Mouse (Mus musculus): ENCODE results near the gene Wdr19.
A peak's percentile ranks its signal among the peaks of the same experiment; 100 is the strongest.

Wdr19 gene

GRCm38 (mm10) chr5:65199346-65200128 lies at the start of gene Wdr19:
TSS of gene Wdr19 (plus strand) at chr5:65199696.
- peak; percentile 97 to 99 for DNase-seq

- no peak for DNase-seq
Measured at GRCm38 (mm10) chr5:65149706-65150105, 49.8 kb upstream of the Wdr19 start.

- DNase-seq, result no peak
Measured at GRCm38 (mm10) chr5:65150376-65150955, 49.0 kb upstream of the Wdr19 start.

GRCm38 (mm10) chr5:65151276-65151675 lies 48.2 kb upstream of the Wdr19 start:
- no peak for DNase-seq

- DNase-seq, result no peak
Measured at GRCm38 (mm10) chr5:65151767-65152166, 47.7 kb upstream of the Wdr19 start.

GRCm38 (mm10) chr5:65154287-65154686 lies 45.2 kb upstream of the Wdr19 start:
- DNase-seq, result no peak

- DNase-seq, result peak; percentile 54 to 56
Measured at GRCm38 (mm10) chr5:65156853-65157252, 42.6 kb upstream of the Wdr19 start.

GRCm38 (mm10) chr5:65157412-65158381 lies 41.8 kb upstream of the Wdr19 start:
- no peak for DNase-seq

- no peak for DNase-seq
Measured at GRCm38 (mm10) chr5:65158696-65159305, 40.7 kb upstream of the Wdr19 start.

GRCm38 (mm10) chr5:65163001-65163400 lies 36.5 kb upstream of the Wdr19 start:
- no peak for DNase-seq

- DNase-seq, result no peak
Measured at GRCm38 (mm10) chr5:65163489-65164092, 35.9 kb upstream of the Wdr19 start.

GRCm38 (mm10) chr5:65170206-65170605 lies 29.3 kb upstream of the Wdr19 start:
- peak in 1 of 2 experiments; percentile 18 for DNase-seq

GRCm38 (mm10) chr5:65175035-65175917 lies 24.2 kb upstream of the Wdr19 start:
- peak; percentile 69 to 74 for DNase-seq

GRCm38 (mm10) chr5:65175918-65176484 lies 23.5 kb upstream of the Wdr19 start:
- DNase-seq, result peak in 1 of 2 experiments; percentile 38

- DNase-seq, result peak; percentile 75 to 82
Measured at GRCm38 (mm10) chr5:65177026-65177514, 22.4 kb upstream of the Wdr19 start.

GRCm38 (mm10) chr5:65178477-65178876 lies 21.0 kb upstream of the Wdr19 start:
- no peak for DNase-seq

- DNase-seq, result peak; percentile 49 to 58
Measured at GRCm38 (mm10) chr5:65181160-65181793, 18.2 kb upstream of the Wdr19 start.

- DNase-seq, result peak; percentile 35 to 53
Measured at GRCm38 (mm10) chr5:65181794-65182169, 17.7 kb upstream of the Wdr19 start.

- peak in 1 of 2 experiments; percentile 27 for DNase-seq
Measured at GRCm38 (mm10) chr5:65182268-65182667, 17.2 kb upstream of the Wdr19 start.

GRCm38 (mm10) chr5:65191601-65192000 lies 7.9 kb upstream of the Wdr19 start:
- no peak for DNase-seq

Measured in cerebellum, postnatal 10 days (tissue).